Mouse (Mus musculus) liver, embryonic 14.5 days (tissue): ENCODE measurements at regions not wholly inside any gene's neighbourhood (a gene's known extent, or its start where the extent isn't known, plus 50 kb on each side); places are given as distances from the start of the nearest gene placed in this dataset.

ENCODE experiments used
- CTCF ChIP-seq: IDR thresholded peaks from 2 replicates; pipeline ENCODE4 v1.5.1; 2016; ENCODE audit warnings: antibody characterized with exemption, low read depth, control low read depth
- EP300 ChIP-seq: IDR thresholded peaks from 2 replicates; pipeline ENCODE4 v1.6.1; 2016; ENCODE audit warnings: antibody characterized with exemption, low read depth

DNA sequence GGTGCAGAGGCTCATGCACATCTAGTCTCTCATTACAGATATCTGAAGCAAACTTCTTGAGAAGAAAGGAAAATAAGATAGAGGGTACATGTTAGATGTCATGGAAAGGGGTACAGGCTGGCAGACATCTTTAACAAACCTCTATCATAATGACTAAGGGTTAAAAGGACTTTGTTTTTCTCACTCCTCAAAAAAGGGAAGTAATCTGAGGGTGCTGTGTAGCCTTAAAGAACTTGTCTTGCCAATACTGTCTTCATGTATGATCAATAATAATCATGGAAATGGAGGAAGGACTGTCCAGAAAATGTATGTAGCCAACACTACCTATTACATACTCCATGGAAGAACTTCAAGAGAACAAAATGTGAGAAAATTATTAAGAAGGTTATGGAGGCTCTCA, 400.0 kb upstream of the Mmadhc start:
- TF ChIP-seq CTCF (no peak), EP300 (no peak)
